Mouse (Mus musculus): ENCODE data around the gene Fam50a.
A peak's percentile ranks its signal among the peaks of the same experiment; 100 is the strongest.
"Not testable (repeated sequence)": the region's sequence is repeated elsewhere in the genome, so short reads cannot be mapped to it uniquely, and the experiment has no call there.

The Fam50a gene

GRCm38 (mm10) chrX:74330166-74330930, 17.5 kb downstream of the Fam50a start:
- DNase-seq: no peak

- DNase-seq: no peak
These were observed 40.0 kb downstream of the Fam50a start for GRCm38 (mm10) chrX:74352645-74353466.

DNA sequence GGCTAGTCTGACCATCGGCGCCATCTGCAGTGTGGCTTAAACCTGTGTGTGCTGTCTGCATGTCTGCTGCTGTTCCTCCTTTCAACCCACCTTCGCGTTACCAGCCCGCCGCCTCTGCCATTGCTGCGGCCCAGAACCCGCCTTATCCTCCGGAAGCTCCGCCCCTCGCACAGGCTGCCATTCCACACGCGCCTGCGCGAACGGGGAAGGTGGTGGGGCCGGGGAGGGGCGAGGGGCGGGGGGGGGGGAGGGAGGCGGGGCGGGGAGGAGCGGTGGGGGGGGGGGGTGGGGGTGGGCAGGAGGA, 40.6 kb downstream of the Fam50a start, which contains the start of gene Lage3:
Lage3 (minus strand) TSS at position 152 of the 304 bp plus-strand sequence.
- peak; percentile 78 for DNase-seq

DNA sequence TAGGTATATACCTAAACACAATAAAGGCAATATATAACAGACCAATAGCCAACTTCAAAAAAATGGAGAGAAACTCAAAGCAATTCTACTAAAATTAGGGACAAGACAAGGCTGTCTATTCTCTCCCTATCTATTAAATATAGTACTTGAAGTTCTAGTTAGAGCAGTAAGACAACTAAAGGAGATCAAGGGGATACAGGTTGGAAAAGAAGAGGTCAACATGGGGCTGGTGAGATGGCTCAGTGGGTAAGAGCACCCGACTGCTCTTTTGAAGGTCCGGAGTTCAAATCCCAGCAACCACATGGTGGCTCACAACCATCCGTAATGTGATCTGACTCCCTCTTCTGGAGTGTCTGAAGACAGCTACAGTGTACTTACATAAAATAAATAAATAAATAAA, 44.2 kb downstream of the Fam50a start:
- not testable (repeated sequence) for DNase-seq

GRCm38 (mm10) chrX:74359171-74359570, 46.3 kb downstream of the Fam50a start:
- peak; percentile 2 for DNase-seq

GRCm38 (mm10) chrX:74367512-74367911, 54.7 kb downstream of the Fam50a start:
- no peak for DNase-seq

GRCm38 (mm10) chrX:74368209-74368909, 55.5 kb downstream of the Fam50a start:
- DNase-seq: peak; percentile 75

Measured in lung, postnatal 14 days (tissue).